Mouse (Mus musculus) neural tube, embryonic 11.5 days (tissue): ENCODE measurements at regions not wholly inside any gene's neighbourhood (a gene's known extent, or its start where the extent isn't known, plus 50 kb on each side); places are given as distances from the start of the nearest gene placed in this dataset.

Experiments
- ATAC-seq: fragments of 200-750 bp; cut with Nextera tagmentation; 2 replicates; pipeline ENCODE4 v1.8.0; 2017; ENCODE audit warnings: moderate number of reproducible peaks, mild to moderate bottlenecking, moderate TSS enrichment, moderate library complexity; ENCODE audit not compliant: insufficient read depth, low FRiP score, low TSS enrichment
- DNase-seq: peaks from one replicate; pipeline ENCODE4 v3.0.0-alpha.2; 2015; ENCODE audit warnings: low spot score
- H3K27ac ChIP-seq: fragments of 300-500 bp; sonication (generic); 2 replicates; pipeline ENCODE4 v1.5.1; 2014; ENCODE audit warnings: low read depth, mild to moderate bottlenecking, low read length
- H3K27me3 ChIP-seq: fragments of 300-500 bp; sonication (generic); 2 replicates; pipeline ENCODE4 v1.6.1; 2014; ENCODE audit warnings: mild to moderate bottlenecking, low read length, mixed read lengths; ENCODE audit not compliant: control insufficient read depth, insufficient read depth
- H3K36me3 ChIP-seq: fragments of 300-500 bp; sonication (generic); 2 replicates; pipeline ENCODE4 v1.6.1; 2014; ENCODE audit warnings: mild to moderate bottlenecking, low read length, moderate library complexity, mixed read lengths; ENCODE audit not compliant: control insufficient read depth, insufficient read depth
- H3K4me1 ChIP-seq: fragments of 300-500 bp; sonication (generic); 2 replicates; pipeline ENCODE4 v1.6.1; 2014; ENCODE audit warnings: low read length, mixed read lengths; ENCODE audit not compliant: control insufficient read depth, insufficient read depth
- H3K4me2 ChIP-seq: fragments of 300-500 bp; sonication (generic); 2 replicates; pipeline ENCODE4 v1.6.1; 2014; ENCODE audit warnings: low read depth, mild to moderate bottlenecking, moderate library complexity
- H3K4me3 ChIP-seq: fragments of 300-500 bp; sonication (generic); 2 replicates; pipeline ENCODE4 v1.5.1; 2014; ENCODE audit warnings: low read depth, low read length
- H3K9ac ChIP-seq: fragments of 300-500 bp; sonication (generic); 2 replicates; pipeline ENCODE4 v1.6.1; 2014; ENCODE audit warnings: mild to moderate bottlenecking, low read length
- H3K9me3 ChIP-seq: fragments of 300-500 bp; sonication (generic); 2 replicates; pipeline ENCODE4 v1.6.1; 2016; ENCODE audit warnings: low read length; ENCODE audit not compliant: control insufficient read depth
- WGBS: fragments of 180-500 bp; shearing (Covaris S2); extraction: QIAGEN DNeasy Blood & Tissue Kit; methylation state at CpG from one replicate; pipeline ENCODE4 v1.1.7; 2014; 5-methylcytosine and 5-hydroxymethylcytosine counted together

DNA sequence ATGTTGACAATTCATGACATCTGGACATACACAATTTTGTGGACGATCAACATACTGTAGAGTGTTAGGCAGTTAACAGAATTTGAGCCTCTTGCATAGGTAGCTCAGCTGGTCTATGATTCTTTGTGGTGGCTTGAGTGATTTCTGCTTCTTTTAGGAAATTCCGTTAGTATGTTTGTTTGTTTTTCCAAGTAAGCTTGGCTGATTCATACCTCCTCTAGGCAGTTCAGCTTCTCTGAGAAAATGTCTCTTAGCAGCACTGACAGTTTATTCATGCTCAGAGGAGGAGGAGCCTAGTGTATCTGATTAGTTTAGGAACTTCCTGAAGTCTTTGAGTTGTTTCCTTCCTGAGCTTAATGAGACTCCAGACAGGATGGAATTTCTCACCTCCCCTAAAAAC is 321.7 kb upstream of the A1bg start:
- H3K4me3 ChIP-seq, result no peak overlapping the region
- no peak for ATAC-seq
- no peaks in the 10 kb centered on the region for H3K4me1 ChIP-seq
- no peak overlapping the region for H3K9ac ChIP-seq
- DNase-seq, result no peak
- H3K36me3 ChIP-seq, result no peaks in the 10 kb centered on the region
- H3K27ac ChIP-seq, result no peak overlapping the region
- WGBS, result 86% methylated on average over 2 of the region's 2 CpGs
- H3K4me2 ChIP-seq, result no peak overlapping the region
- H3K27me3 ChIP-seq, result no peaks in the 10 kb centered on the region
- no peaks in the 10 kb centered on the region for H3K9me3 ChIP-seq

DNA sequence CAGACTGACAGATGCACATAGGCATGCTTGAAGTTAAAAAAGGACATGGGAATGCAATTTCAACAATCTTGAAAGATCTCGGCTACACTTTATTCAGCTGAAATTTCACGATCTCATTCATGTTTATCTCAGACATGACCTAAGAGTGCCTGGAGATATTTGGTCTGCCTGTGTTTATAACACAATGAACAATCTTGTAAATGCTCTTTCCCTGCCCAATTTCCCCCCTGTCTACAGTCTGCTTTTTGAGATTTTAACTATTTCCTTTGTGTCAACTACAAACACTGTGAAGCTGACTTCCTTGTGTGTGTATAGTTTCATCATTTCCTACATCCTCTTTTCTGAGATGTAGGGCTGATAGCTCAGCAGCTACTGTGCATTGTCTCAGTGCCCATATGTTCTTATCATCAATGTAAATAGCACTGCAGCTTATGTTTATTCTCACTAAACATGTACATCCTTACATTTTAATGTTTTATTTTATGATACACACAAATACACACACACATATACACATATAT is 319.4 kb upstream of the A1bg start:
- ATAC-seq, result no peak
- Histone ChIP-seq H3K27ac (no peak overlapping the region), H3K9me3 (no peaks in the 10 kb centered on the region), H3K4me1 (no peaks in the 10 kb centered on the region), H3K36me3 (no peaks in the 10 kb centered on the region), H3K27me3 (no peaks in the 10 kb centered on the region), H3K4me3 (no peak overlapping the region), H3K9ac (no peak overlapping the region), H3K4me2 (no peak overlapping the region)
- 88% methylated on average over 2 of the region's 2 CpGs for WGBS
- DNase-seq, result no peak

DNA sequence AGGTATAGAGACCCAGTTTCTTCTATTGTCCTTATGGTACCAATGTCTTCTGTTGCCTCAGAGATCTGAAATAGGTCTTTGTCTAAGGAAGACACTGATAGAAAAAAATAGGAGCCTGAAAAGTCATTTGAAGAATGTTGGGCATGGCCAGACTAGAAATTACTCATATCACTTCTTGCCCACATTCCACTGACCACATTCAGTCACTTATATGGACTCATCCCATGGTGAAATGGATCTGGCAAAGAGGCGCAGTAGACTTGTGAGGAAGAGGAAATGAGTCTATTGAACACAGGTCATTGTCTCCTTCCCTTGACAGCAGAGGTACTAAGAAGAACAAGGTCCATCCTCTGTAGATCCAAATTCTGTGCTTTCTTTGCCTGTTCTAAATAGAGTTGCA is 318.9 kb upstream of the A1bg start:
- ATAC-seq (no peak), DNase-seq (no peak)
- Histone ChIP-seq H3K27ac (no peak overlapping the region), H3K27me3 (no peaks in the 10 kb centered on the region), H3K9me3 (no peaks in the 10 kb centered on the region), H3K4me2 (no peak overlapping the region), H3K9ac (no peak overlapping the region), H3K4me1 (no peaks in the 10 kb centered on the region), H3K36me3 (no peaks in the 10 kb centered on the region), H3K4me3 (no peak overlapping the region)
- 89% methylated on average over 1 of the region's 1 CpGs for WGBS

DNA sequence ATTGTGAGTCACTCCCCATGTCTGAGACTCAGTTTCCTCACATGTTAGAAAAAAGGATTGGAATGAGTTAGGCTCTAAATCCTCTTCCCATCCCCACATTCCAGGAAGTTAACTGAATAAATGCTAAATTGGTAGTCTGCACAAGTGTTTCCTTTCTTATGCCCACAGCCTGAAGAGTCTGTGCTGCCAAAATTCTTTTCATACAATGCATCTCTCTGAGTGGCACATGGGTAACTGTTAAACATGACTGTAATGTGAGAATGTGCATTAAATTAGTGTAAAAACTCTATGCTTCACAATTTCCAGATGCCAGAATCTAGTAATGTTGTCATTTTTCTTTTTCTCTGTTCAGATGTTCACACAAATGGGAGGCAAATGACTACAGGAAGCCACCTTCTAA is 317.5 kb upstream of the A1bg start:
- no peak for DNase-seq
- Histone ChIP-seq H3K36me3 (no peaks in the 10 kb centered on the region), H3K4me3 (no peak overlapping the region), H3K4me2 (no peak overlapping the region), H3K4me1 (no peaks in the 10 kb centered on the region), H3K27ac (no peak overlapping the region), H3K9me3 (no peaks in the 10 kb centered on the region), H3K27me3 (no peaks in the 10 kb centered on the region), H3K9ac (no peak overlapping the region)
- no peak for ATAC-seq

DNA sequence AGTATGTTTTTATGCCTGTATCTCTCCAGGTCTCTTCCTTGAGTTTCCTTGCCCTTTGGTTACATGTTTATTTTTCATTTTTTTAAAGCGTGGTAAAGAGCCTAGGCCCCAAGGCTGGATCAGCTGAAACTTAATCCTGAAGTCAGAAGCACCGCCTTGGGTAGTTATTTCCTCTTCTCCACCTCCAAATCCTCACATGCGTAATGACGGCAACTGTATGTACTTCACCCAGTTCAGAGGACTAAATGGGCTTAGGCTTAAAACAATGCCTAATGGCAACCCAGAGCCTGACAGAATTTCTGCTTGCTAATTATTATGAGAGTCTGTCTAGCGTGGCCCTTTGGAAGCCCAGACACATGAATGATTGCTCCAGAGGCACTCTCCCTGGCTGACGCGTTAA is 316.6 kb upstream of the A1bg start:
- 83% methylated on average over 7 of the region's 7 CpGs for WGBS
- Histone ChIP-seq H3K4me1 (no peaks in the 10 kb centered on the region), H3K4me2 (no peak overlapping the region), H3K4me3 (no peak overlapping the region), H3K9me3 (no peaks in the 10 kb centered on the region), H3K27ac (no peak overlapping the region), H3K9ac (no peak overlapping the region), H3K36me3 (no peaks in the 10 kb centered on the region), H3K27me3 (no peaks in the 10 kb centered on the region)
- DNase-seq, result no peak
- no peak for ATAC-seq

DNA sequence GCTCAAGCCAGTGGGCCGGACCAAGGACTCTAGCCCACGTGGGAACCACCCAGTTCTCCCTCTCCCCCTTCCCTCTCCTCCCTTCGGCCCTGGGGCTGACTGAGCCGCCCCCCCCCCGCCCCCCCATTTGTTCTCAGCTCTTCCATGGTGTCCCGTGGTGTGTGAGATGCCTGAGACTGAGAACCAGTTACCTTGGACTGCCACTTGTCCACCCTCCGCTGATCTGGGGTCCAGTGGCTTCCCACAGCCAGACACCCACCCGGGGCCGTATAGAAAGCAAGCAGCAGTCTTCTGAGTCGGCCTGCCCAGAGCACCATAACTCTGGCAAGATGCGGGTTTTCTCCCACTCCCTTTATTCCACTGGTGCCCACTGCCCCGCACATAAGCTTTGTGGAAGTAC is 316.2 kb upstream of the A1bg start:
- no peaks in the 10 kb centered on the region for H3K9me3 ChIP-seq
- no peaks in the 10 kb centered on the region for H3K36me3 ChIP-seq
- H3K4me3 ChIP-seq, result no peak overlapping the region
- no peak overlapping the region for H3K27ac ChIP-seq
- H3K9ac ChIP-seq, result no peak overlapping the region
- H3K27me3 ChIP-seq, result no peaks in the 10 kb centered on the region
- no peak for ATAC-seq
- no peak overlapping the region for H3K4me2 ChIP-seq
- no peaks in the 10 kb centered on the region for H3K4me1 ChIP-seq
- DNase-seq, result no peak
- WGBS, result 75% methylated on average over 10 of the region's 12 CpGs

DNA sequence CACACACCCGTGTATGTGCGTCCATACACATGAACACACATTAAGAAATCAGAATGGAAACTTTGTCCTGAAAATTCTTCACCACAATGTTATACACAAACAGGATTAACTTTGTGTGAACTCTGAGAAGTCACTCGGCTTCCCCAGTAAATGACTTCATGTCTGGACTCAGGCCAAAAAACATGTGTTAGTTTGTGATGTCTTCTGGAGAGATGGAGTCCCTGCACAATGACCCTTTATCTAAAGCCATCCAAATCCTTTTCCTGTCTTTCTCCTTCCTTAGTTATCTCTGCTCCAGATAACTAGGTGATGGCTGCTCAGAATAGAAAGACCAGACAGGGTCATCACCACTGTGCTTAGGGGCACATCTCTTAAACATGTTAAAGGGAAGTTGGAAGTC is 306.8 kb upstream of the A1bg start:
- Histone ChIP-seq H3K27ac (no peak overlapping the region), H3K9ac (no peak overlapping the region), H3K9me3 (no peaks in the 10 kb centered on the region), H3K4me2 (no peak overlapping the region), H3K4me3 (no peak overlapping the region), H3K4me1 (no peaks in the 10 kb centered on the region), H3K27me3 (no peaks in the 10 kb centered on the region), H3K36me3 (no peaks in the 10 kb centered on the region)
- no peak for ATAC-seq
- WGBS, result 85% methylated on average over 3 of the region's 3 CpGs
- no peak for DNase-seq

DNA sequence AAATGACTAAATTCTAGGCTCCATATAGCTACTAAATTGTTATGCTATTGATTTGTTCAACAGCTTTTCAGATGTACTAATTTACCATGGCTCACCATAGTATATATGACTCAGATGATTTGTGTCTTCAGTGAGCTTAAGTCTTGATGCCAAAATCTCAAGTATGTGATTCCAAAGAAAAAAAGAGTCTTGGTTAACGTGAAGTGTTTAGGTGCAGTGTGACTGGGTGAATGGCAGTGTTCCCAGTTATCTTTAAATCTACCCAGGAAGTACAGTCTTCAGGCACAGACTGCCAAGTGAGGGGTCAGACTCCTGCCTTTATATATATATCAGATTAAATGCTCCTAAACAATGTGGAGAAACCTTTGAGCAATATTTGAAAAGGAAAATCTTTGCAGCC is 300.1 kb upstream of the A1bg start:
- Histone ChIP-seq H3K4me1 (no peaks in the 10 kb centered on the region), H3K9me3 (no peaks in the 10 kb centered on the region), H3K9ac (no peak overlapping the region), H3K4me3 (no peak overlapping the region), H3K27me3 (no peaks in the 10 kb centered on the region), H3K27ac (no peak overlapping the region), H3K4me2 (no peak overlapping the region), H3K36me3 (no peaks in the 10 kb centered on the region)
- no peak for DNase-seq
- WGBS, result 82% methylated on average over 1 of the region's 1 CpGs
- ATAC-seq, result no peak

- Histone ChIP-seq H3K27me3 (no peaks in the 10 kb centered on the region), H3K9ac (no peak overlapping the region), H3K4me1 (no peaks in the 10 kb centered on the region), H3K4me2 (no peak overlapping the region), H3K36me3 (no peaks in the 10 kb centered on the region), H3K9me3 (no peaks in the 10 kb centered on the region), H3K27ac (no peak overlapping the region), H3K4me3 (no peak overlapping the region)
- ATAC-seq (no peak), DNase-seq (no peak)
These were observed 287.3 kb upstream of the A1bg start for GRCm38 (mm10) chr15:61210161-61210560.
